Mouse (Mus musculus): ENCODE results near the gene Gm42674. TPM values are rescaled to one million over a fixed set of nuclear protein-coding genes. Genes with fewer than 3 reads are reported as not detected.
A peak's percentile ranks its signal among the peaks of the same experiment; 100 is the strongest.

The Gm42674 gene
- total RNA-seq, 2 experiments from 2014 or later: 1.4 TPM; not detected in 1

GRCm38 (mm10) chr3:90621552-90621951 lies 19.8 kb downstream of the Gm42674 start:
- DNase-seq (ENCODE audit: low spot score in 2 of 2): no peak

DNA sequence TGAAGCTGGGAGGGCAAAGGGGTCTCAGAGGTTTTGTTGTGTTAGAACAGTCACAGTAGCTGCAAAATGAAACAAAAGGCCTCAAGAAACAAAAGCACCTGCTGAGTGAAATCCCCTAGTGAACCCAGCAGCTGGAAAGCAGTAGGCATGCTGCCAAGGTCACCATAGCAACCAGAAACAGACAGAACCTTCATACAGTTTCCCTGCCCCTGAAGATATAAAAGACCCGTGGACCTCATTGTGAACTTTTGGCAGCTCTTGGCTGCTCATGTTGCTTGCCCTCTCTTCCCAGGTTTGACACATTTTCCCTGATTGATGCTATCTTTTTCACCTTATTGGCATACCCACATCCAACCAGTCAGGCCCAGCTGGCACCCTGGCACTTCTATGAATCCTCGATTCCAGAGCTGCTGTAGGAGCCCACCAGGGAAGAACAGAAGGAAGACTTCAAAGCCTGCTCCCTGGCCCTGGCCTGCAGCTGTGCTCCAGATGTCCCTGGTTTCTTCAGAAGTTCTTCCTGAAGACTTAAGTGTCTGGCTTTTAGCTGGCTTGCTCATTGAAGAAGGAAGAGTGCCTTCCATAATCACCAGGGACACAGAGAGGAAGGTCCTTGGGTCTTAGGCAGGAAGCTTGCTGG lies 21.8 kb downstream of the Gm42674 start:
- DNase-seq (ENCODE audit: low spot score in 2 of 2): peak in 1 of 2 experiments; percentile 35

GRCm38 (mm10) chr3:90625496-90625895 lies 23.8 kb downstream of the Gm42674 start:
- DNase-seq (ENCODE audit: low spot score in 2 of 2): no peak

DNA sequence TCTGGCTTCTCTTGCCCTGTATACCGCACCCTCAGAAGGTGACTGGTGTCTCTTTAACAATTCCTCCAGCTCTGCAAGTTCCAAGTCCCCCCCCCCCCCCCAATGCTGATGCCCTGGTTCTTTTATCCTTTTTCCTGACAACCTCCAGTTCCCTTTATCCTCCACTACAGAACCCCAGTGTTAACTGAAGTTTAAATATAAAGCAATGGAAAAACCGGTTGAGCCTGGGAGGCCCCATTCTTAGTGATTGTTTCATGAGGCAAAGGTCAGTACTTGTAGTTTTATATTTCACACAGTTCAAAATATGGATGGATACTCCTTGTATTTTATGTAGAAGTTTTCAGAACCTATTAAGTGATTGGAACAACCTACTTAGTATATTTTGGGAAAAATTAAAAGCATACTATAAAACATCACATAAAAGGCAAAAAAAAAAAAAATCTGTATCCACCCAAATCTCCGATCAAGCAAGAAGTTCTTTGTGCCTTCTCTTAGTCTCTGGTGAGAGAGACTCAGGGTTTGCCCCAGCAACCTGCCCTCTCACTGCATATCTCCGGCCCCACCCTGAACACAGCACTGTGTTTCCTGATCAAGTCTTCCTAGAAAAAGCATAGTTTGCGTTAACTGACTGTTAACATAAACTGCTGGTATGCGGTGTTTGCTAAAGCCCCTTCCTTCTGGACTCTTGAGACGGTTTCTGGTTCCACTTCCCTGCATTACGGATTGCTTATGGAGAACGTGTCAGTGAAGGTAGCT lies 24.7 kb downstream of the Gm42674 start:
- DNase-seq (ENCODE audit: low spot score in 2 of 2): no peak

DNA sequence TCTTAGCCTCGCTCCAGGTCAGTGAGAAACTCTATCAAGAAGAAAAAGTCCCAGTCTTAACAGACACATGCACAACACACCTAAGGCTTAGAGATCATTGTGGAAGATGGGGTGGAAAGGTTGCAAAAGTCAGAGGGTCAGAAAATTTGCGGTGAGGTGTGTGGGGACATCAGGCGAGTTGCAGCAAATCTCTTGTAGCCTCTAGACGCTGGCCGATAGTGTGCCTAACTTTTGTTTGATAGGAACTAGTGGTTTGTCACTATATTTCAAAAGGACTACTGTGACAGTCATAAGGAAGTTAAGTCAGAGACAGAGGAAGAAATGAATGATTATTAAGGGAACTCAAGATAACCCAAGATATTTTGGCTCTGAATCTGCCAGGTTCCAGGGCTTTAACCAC lies 25.7 kb downstream of the Gm42674 start:
- DNase-seq (ENCODE audit: low spot score in 2 of 2): no peak

- no peak for DNase-seq (ENCODE audit: low spot score in 2 of 2)
Observed at GRCm38 (mm10) chr3:90627807-90628206, 26.1 kb downstream of the Gm42674 start.

GRCm38 (mm10) chr3:90629298-90629697 lies 27.6 kb downstream of the Gm42674 start:
- DNase-seq (ENCODE audit: low spot score in 2 of 2): no peak

- DNase-seq (ENCODE audit: low spot score in 2 of 2): no peak
Observed at GRCm38 (mm10) chr3:90631984-90632383, 30.3 kb downstream of the Gm42674 start.

- DNase-seq (ENCODE audit: low spot score in 2 of 2): no peak
Observed at GRCm38 (mm10) chr3:90638511-90639275, 37.0 kb downstream of the Gm42674 start.

GRCm38 (mm10) chr3:90639511-90640154 lies 37.9 kb downstream of the Gm42674 start:
- DNase-seq (ENCODE audit: low spot score in 2 of 2): no peak

- no peak for DNase-seq (ENCODE audit: low spot score in 2 of 2)
Observed at GRCm38 (mm10) chr3:90640981-90641380, 39.3 kb downstream of the Gm42674 start.

DNA sequence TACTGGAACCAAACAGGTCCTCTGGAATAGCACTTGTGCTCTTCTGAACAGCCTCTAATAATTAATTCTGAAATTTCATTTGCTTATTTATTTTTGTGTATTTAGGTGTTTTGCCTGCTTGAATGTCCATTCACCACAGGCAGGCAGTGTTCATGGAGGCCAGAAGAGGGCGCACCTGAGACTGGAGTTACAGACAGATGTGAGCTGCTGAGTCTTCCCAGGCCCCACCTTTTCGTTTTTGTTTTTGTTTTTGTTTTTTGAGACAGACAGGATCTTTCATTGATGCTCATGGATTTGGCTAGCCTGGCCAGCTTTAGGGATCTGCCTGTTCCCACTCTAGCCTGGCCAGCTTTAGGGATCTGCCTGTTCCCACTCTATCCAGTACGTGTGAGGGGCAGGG lies 42.5 kb downstream of the Gm42674 start:
- DNase-seq (ENCODE audit: low spot score in 2 of 2): peak in 1 of 2 experiments; percentile 50

DNA sequence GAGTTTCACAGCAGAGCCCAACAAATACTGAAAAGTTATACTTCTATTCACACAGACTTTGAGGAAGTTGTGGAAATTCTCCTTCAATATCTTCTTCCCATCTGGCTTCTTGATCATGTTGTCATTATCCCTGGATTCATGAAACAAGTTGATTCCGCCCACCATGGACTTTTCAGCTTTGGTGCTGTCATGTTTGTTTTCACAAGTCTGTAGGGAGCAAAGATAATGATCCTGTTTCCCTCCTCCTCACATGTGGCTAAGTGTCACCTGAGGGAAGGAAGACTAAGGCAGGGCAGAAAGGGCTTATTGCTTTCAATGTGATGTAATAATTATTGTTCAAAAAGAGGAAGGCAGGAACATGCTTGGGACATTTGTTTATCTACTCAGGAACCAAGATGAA lies 45.6 kb downstream of the Gm42674 start:
- no peak for DNase-seq (ENCODE audit: low spot score in 2 of 2)

GRCm38 (mm10) chr3:90648981-90649380 lies 47.3 kb downstream of the Gm42674 start:
- DNase-seq (ENCODE audit: low spot score in 2 of 2): peak in 1 of 2 experiments; percentile 36

- DNase-seq (ENCODE audit: low spot score in 2 of 2): no peak
Observed at GRCm38 (mm10) chr3:90649832-90650231, 48.1 kb downstream of the Gm42674 start.

DNA sequence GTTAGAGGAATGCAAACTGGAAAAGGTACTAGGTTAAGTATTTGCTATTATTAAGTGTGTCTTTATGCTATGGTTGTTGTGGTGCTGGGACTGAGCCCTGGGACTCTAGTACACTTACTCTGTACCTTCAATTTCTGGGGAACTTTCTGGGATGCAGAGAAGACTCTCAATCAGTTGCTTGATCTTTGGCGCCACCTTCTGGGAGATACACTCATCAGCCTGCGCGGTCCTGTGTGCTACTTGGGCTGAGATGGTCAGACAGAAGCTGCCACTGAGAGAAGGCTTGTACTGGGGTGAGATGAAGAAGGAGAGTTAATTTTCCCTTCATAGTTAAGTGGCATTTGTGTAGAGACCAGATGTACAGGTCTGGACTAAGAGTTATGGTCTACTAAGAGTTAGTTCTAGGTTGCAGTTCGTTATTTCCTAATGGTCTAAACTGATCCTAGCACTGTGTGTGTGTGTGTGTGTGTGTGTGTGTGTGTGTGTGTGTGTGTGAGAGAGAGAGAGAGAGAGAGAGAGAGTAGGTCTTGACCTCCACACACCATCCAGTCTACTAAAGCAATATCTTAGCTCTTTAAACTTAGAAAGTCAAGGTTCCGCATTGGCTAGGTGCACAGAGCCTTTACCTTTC lies 51.3 kb downstream of the Gm42674 start:
- peak; percentile 56 to 91 for DNase-seq (ENCODE audit: low spot score in 2 of 2)

GRCm38 (mm10) chr3:90653717-90654116 lies 52.0 kb downstream of the Gm42674 start, which contains the start of gene S100a7a:
Gene S100a7a, plus strand, starts transcription at chr3:90654017.
- DNase-seq (ENCODE audit: low spot score in 2 of 2): no peak

All from layer of hippocampus, adult 18-20 months (tissue).